Mouse (Mus musculus) myocyte (in vitro differentiated cells): ENCODE data around the gene Astn1.

ENCODE experiments used
- POLR2A ChIP-seq: IDR thresholded peaks from one replicate; pipeline ENCODE4 v1.6.1; 2011; ENCODE audit warnings: low read depth, mild to moderate bottlenecking, control low read depth, moderate library complexity; ENCODE audit not compliant: insufficient read length
- POLR2AphosphoS2 ChIP-seq: IDR thresholded peaks from one replicate; pipeline ENCODE4 v1.6.1; 2011; ENCODE audit warnings: low read depth, control low read depth; ENCODE audit not compliant: insufficient read length

GRCm38 (mm10) chr1:158500140-158500539 is 138.1 kb downstream of the Astn1 start:
- TF ChIP-seq POLR2AphosphoS2 = no peak
- TF ChIP-seq POLR2A = no peak
